Mouse (Mus musculus): ENCODE data around the gene Denr. TPM values are rescaled to one million over a fixed set of nuclear protein-coding genes. Genes with fewer than 3 reads are reported as not detected.

Gene Denr
- polyA plus RNA-seq, 1 experiment from 2014 or later = 135 TPM

DNA sequence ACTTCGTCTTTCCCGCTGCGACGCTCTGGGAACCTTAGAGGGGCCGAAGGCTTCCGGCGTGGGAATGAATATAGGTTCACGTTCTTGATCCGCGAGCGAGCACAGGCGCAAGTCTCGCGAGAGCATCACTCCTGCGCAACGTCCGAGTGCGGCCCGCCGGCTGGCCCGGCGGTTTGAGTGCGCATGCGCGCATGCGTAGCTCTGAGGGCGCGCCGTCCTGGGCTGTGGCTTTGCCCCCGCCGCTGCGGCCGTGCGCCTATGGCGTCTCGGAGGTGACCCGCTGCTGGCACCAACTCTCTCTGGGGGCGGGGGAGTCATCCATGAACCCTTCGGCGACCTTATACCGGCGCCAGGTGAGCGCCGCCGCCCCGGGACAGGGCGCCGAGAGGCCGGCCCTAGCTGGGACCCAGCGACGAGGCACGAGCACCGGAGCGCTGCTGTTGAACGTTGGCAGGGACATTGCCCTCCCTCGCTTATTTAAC, 23.6 kb downstream of the Denr start, which contains the start of gene Ccdc62:
TSS of gene Ccdc62 (plus strand) at position 172 of the 482 bp plus-strand sequence.
- no peaks in the 10 kb centered on the region for H3K27me3 ChIP-seq (ENCODE audit: control insufficient read depth, insufficient read depth, low read length)
- no peaks in the 10 kb centered on the region for H3K9me3 ChIP-seq (ENCODE audit: control insufficient read depth, low read length)
- peak within 1 kb of the TSS; percentile 89 for H3K9ac ChIP-seq (ENCODE audit: low read depth, low read length)
- H3K27ac ChIP-seq (ENCODE audit: low read depth, low read length) = peak within 1 kb of the TSS; percentile 78
- ATAC-seq (ENCODE audit: low FRiP score, low TSS enrichment) = peak; percentile 97
- peak within 1 kb of the TSS; percentile 84 for H3K4me3 ChIP-seq (ENCODE audit: low read length)
- peak within 1 kb of the TSS; percentile 82 for H3K4me2 ChIP-seq (replicated peaks; ENCODE audit: low read depth, low read length)
- peaks cover 31% of the 10 kb centered on the region for H3K36me3 ChIP-seq (ENCODE audit: control insufficient read depth, insufficient read depth, low read length)
- 0 out of 2 replicates have a peak, but pooled peaks cover 5% of the 10 kb centered on the region for H3K4me1 ChIP-seq (ENCODE audit: control insufficient read depth, insufficient read depth, low read length)
- WGBS = under 1% methylated on average over 56 of the region's 56 CpGs

DNA sequence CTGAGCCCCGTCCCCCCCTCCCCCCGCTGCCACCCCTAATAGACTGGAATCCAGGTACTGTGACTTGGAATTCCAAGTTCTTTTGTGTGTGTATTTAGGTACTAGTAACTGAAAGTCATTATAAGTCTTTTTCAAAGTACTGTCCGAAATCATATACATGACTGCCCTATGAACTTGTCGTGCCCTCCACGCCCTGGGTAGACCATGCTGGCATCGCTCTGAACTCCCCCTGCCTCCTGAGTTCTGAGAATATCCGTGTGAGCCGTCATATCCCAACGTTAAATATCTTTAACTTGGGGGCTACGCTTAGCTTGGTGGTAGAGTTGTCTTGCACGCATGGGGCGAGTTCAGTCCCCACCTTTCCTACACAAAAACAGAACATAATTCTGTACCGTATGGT, 24.2 kb downstream of the Denr start:
- Histone ChIP-seq H3K4me1 (ENCODE audit: control insufficient read depth, insufficient read depth, low read length) (0 out of 2 replicates have a peak, but pooled peaks cover 5% of the 10 kb centered on the region), H3K27me3 (ENCODE audit: control insufficient read depth, insufficient read depth, low read length) (no peaks in the 10 kb centered on the region), H3K4me3 (ENCODE audit: low read length) (peak overlapping the region; percentile 84), H3K27ac (ENCODE audit: low read depth, low read length) (no peak overlapping the region), H3K4me2 (replicated peaks; ENCODE audit: low read depth, low read length) (peak overlapping the region; percentile 82), H3K36me3 (ENCODE audit: control insufficient read depth, insufficient read depth, low read length) (peaks cover 26% of the 10 kb centered on the region), H3K9ac (ENCODE audit: low read depth, low read length) (peak overlapping the region; percentile 89), H3K9me3 (ENCODE audit: control insufficient read depth, low read length) (no peaks in the 10 kb centered on the region)
- 52% methylated on average over 13 of the region's 13 CpGs for WGBS
- 0 out of 2 replicates have a peak, but pooled peaks have one; percentile 0 for ATAC-seq (ENCODE audit: low FRiP score, low TSS enrichment)

DNA sequence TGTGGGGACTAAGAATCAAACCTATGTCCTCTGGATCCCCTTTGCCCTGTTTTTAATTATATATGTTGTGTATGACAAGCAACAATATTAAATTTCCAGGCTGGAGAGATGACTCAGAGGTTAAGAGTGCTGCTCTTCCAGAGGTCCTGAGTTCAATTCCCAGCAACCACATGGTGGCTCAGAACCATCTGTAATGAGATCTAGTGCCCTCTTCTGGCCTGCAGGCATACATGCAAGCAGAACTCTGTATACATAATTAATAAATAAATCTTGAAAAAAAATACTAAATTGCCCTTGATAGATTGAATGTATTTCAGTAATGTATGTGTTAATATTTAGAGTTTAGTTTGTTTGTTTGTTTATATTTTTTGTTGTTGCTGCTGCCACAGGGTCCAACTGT, 26.0 kb downstream of the Denr start:
- Histone ChIP-seq H3K27ac (ENCODE audit: low read depth, low read length) (no peak overlapping the region), H3K36me3 (ENCODE audit: control insufficient read depth, insufficient read depth, low read length) (peaks cover 8% of the 10 kb centered on the region), H3K9ac (ENCODE audit: low read depth, low read length) (no peak overlapping the region), H3K4me1 (ENCODE audit: control insufficient read depth, insufficient read depth, low read length) (0 out of 2 replicates have a peak, but pooled peaks cover 5% of the 10 kb centered on the region), H3K4me3 (ENCODE audit: low read length) (no peak overlapping the region), H3K9me3 (ENCODE audit: control insufficient read depth, low read length) (no peaks in the 10 kb centered on the region), H3K27me3 (ENCODE audit: control insufficient read depth, insufficient read depth, low read length) (no peaks in the 10 kb centered on the region), H3K4me2 (replicated peaks; ENCODE audit: low read depth, low read length) (no peak overlapping the region)
- no peak for ATAC-seq (ENCODE audit: low FRiP score, low TSS enrichment)

DNA sequence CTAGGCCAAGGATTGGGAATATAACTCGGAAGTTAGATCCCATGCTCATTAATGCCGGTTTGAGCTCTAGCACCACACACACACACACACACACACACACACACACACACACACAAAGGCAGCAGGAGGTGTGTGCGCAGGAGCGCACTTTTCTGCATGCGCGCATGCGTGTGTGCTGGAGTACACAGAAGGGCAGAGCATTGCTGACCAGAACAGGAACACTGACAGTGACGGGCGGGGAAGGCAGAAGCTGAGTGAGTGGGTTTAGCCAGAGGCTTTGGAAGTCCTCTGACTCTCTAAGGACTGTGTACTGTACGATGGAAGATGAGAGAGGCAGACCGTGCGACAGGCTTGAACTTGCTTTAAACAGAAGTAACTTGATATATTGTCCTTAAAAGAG, 26.6 kb downstream of the Denr start:
- H3K4me1 ChIP-seq (ENCODE audit: control insufficient read depth, insufficient read depth, low read length) = 0 out of 2 replicates have a peak, but pooled peaks cover 5% of the 10 kb centered on the region
- no peak overlapping the region for H3K4me2 ChIP-seq (replicated peaks; ENCODE audit: low read depth, low read length)
- ATAC-seq (ENCODE audit: low FRiP score, low TSS enrichment) = no peak
- H3K9ac ChIP-seq (ENCODE audit: low read depth, low read length) = no peak overlapping the region; the same call in 1 of the 2 replicates
- no peaks in the 10 kb centered on the region for H3K9me3 ChIP-seq (ENCODE audit: control insufficient read depth, low read length)
- no peak overlapping the region for H3K4me3 ChIP-seq (ENCODE audit: low read length)
- H3K27me3 ChIP-seq (ENCODE audit: control insufficient read depth, insufficient read depth, low read length) = no peaks in the 10 kb centered on the region
- WGBS = 86% methylated on average over 12 of the region's 12 CpGs
- H3K27ac ChIP-seq (ENCODE audit: low read depth, low read length) = no peak overlapping the region
- H3K36me3 ChIP-seq (ENCODE audit: control insufficient read depth, insufficient read depth, low read length) = peaks cover 4% of the 10 kb centered on the region; the same call in 1 of the 2 replicates

DNA sequence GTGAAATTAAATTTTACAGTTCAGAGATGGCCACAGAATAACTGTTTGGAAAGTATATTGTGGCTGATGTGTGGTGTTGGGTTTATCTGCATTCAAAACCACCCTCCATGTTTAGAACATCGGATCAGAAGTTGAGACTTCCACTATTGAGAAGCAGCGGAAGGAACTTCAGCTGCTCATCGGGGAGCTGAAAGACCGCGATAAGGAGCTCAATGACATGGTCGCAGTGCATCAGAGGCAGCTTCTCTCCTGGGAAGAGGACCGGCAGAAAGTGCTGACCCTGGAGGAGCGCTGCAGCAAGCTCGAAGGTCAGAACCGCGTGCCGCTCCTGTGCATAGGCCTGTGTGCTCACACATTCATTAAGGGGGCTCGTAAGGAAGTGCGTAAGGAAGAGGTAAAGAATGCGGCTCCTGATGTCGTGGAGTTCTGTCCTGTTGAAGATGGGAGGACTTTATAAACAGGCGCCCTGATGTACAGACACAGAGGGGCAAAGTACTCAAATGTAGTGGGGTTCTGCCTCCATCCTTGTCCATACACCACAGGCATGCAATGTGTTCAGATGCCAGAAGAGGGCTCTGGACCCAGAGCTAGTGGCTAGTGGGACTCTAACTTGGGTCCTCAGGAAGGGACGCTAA, 27.1 kb downstream of the Denr start:
- 0 out of 2 replicates have a peak, but pooled peaks cover 5% of the 10 kb centered on the region for H3K4me1 ChIP-seq (ENCODE audit: control insufficient read depth, insufficient read depth, low read length)
- H3K27me3 ChIP-seq (ENCODE audit: control insufficient read depth, insufficient read depth, low read length) = no peaks in the 10 kb centered on the region
- H3K4me3 ChIP-seq (ENCODE audit: low read length) = no peak overlapping the region
- no peaks in the 10 kb centered on the region for H3K9me3 ChIP-seq (ENCODE audit: control insufficient read depth, low read length)
- no peak overlapping the region; the same call in 1 of the 2 replicates for H3K9ac ChIP-seq (ENCODE audit: low read depth, low read length)
- WGBS = 41% methylated on average over 18 of the region's 18 CpGs
- no peak overlapping the region for H3K27ac ChIP-seq (ENCODE audit: low read depth, low read length)
- no peak for ATAC-seq (ENCODE audit: low FRiP score, low TSS enrichment)
- H3K36me3 ChIP-seq (ENCODE audit: control insufficient read depth, insufficient read depth, low read length) = peaks cover under 1% of the 10 kb centered on the region; the same call in 1 of the 2 replicates
- no peak overlapping the region for H3K4me2 ChIP-seq (replicated peaks; ENCODE audit: low read depth, low read length)

DNA sequence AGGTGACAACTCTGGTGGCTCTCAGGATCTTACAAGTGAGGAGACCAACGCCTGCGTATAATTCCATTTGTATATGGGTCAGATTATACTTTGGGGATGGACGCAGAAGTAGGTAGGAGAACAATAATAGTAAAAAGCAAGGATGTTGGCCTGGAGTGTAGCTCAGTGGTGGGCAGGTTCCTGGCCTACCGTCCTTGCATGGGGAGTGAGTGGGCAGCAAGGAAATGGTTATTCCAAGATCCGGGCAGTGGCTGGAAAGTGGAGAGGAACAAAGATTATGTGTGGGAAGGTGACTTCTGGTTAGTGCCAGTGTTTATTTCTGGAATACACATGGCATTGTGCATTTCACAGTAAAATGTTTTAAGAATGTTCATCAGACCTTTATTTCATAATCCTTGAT, 29.0 kb downstream of the Denr start:
- H3K4me1 ChIP-seq (ENCODE audit: control insufficient read depth, insufficient read depth, low read length) = 0 out of 2 replicates have a peak, but pooled peaks cover 5% of the 10 kb centered on the region
- no peaks in the 10 kb centered on the region for H3K27me3 ChIP-seq (ENCODE audit: control insufficient read depth, insufficient read depth, low read length)
- WGBS = 92% methylated on average over 5 of the region's 5 CpGs
- no peaks in the 10 kb centered on the region for H3K9me3 ChIP-seq (ENCODE audit: control insufficient read depth, low read length)
- no peak overlapping the region for H3K4me2 ChIP-seq (replicated peaks; ENCODE audit: low read depth, low read length)
- H3K27ac ChIP-seq (ENCODE audit: low read depth, low read length) = no peak overlapping the region
- no peaks in the 10 kb centered on the region for H3K36me3 ChIP-seq (ENCODE audit: control insufficient read depth, insufficient read depth, low read length)
- ATAC-seq (ENCODE audit: low FRiP score, low TSS enrichment) = no peak
- no peak overlapping the region for H3K9ac ChIP-seq (ENCODE audit: low read depth, low read length)
- no peak overlapping the region for H3K4me3 ChIP-seq (ENCODE audit: low read length)

DNA sequence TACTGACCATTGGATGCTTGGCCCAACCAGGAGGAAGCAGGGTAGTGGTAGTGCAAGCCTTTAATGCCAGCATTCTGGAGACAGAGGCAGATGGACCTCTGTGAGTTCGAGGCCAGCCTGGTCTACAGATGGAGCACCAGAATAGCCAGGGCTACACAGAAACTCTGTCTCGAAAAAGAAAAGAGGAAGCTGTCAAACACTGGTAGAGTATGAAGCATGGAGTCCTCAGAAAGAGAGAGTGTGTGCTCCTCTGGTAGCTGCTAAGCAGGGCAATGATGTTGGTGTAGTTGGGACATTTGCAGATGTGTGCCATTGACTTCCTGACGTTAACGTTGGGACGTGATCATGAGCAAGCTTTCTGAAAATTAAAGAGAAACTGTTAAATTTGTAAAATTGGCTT, 31.5 kb downstream of the Denr start:
- H3K4me2 ChIP-seq (replicated peaks; ENCODE audit: low read depth, low read length) = no peak overlapping the region
- no peaks in the 10 kb centered on the region for H3K9me3 ChIP-seq (ENCODE audit: control insufficient read depth, low read length)
- no peaks in the 10 kb centered on the region for H3K4me1 ChIP-seq (ENCODE audit: control insufficient read depth, insufficient read depth, low read length)
- H3K9ac ChIP-seq (ENCODE audit: low read depth, low read length) = no peak overlapping the region
- no peaks in the 10 kb centered on the region for H3K27me3 ChIP-seq (ENCODE audit: control insufficient read depth, insufficient read depth, low read length)
- H3K4me3 ChIP-seq (ENCODE audit: low read length) = no peak overlapping the region
- no peak overlapping the region for H3K27ac ChIP-seq (ENCODE audit: low read depth, low read length)
- ATAC-seq (ENCODE audit: low FRiP score, low TSS enrichment) = no peak
- WGBS = 96% methylated on average over 5 of the region's 5 CpGs
- H3K36me3 ChIP-seq (ENCODE audit: control insufficient read depth, insufficient read depth, low read length) = no peaks in the 10 kb centered on the region

DNA sequence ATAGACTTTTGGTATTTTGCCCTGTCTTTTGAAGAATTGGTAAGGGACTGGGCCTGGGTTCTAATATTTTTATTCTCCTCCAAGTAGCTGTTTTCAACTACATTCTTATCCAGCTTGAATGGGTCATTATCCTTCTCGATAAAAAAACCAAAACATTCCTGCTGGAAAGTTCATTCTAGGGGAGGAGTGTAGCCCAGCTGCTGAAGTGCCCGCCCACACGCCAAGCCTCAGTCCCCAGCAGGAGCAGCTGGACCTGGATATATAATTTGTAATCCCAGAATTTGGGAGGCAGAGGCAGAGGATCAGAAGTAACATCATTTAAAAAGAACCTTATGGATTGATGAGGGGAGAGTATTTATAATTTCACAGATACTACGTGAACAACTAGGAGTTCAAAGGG, 39.6 kb downstream of the Denr start:
- H3K4me2 ChIP-seq (replicated peaks; ENCODE audit: low read depth, low read length) = no peak overlapping the region
- no peak overlapping the region for H3K4me3 ChIP-seq (ENCODE audit: low read length)
- no peak overlapping the region for H3K27ac ChIP-seq (ENCODE audit: low read depth, low read length)
- no peaks in the 10 kb centered on the region for H3K27me3 ChIP-seq (ENCODE audit: control insufficient read depth, insufficient read depth, low read length)
- 55% methylated on average over 4 of the region's 4 CpGs for WGBS
- no peaks in the 10 kb centered on the region for H3K4me1 ChIP-seq (ENCODE audit: control insufficient read depth, insufficient read depth, low read length)
- H3K9me3 ChIP-seq (ENCODE audit: control insufficient read depth, low read length) = no peaks in the 10 kb centered on the region
- ATAC-seq (ENCODE audit: low FRiP score, low TSS enrichment) = no peak
- no peaks in the 10 kb centered on the region for H3K36me3 ChIP-seq (ENCODE audit: control insufficient read depth, insufficient read depth, low read length)
- H3K9ac ChIP-seq (ENCODE audit: low read depth, low read length) = no peak overlapping the region

DNA sequence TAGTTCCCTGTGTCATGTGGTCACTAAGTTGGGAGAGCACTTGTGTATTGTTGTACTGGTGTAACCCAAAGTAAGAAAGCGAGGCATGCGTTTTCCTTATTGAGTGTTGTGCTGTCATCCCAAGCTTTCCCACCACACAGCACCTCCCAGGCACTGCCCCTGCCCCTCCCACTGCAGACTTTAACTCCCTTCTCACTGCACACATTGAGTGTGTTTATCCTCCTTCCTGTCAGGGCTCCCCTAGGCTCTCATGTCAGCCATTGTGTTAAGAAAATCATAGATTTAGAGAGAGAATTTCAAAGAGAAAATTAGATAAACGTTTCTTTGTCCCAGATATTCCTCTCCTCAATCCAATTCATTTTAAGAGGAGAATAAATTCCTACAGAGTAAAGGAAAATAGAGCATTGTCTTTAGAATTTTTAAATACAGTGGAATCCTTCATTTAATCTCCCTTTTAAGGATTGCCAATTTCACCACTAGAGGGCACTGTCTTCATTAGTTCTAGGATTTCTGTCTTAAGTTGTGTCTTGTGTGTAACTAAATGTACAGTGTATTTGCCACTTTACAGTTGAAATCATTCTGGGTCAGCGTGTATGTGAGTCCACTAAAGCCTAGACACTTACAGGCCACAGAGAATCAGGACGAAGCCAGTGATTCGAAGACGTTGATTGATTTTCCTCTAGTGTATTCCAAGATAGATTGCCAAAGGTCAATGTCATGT, 40.2 kb downstream of the Denr start:
- ATAC-seq (ENCODE audit: low FRiP score, low TSS enrichment) = no peak
- no peaks in the 10 kb centered on the region for H3K27me3 ChIP-seq (ENCODE audit: control insufficient read depth, insufficient read depth, low read length)
- 54% methylated on average over 7 of the region's 7 CpGs for WGBS

More for the DNA sequence above, 40.2 kb downstream of the Denr start:
- Histone ChIP-seq H3K36me3 (ENCODE audit: control insufficient read depth, insufficient read depth, low read length) (no peaks in the 10 kb centered on the region), H3K4me3 (ENCODE audit: low read length) (no peak overlapping the region), H3K9me3 (ENCODE audit: control insufficient read depth, low read length) (no peaks in the 10 kb centered on the region), H3K9ac (ENCODE audit: low read depth, low read length) (no peak overlapping the region), H3K4me1 (ENCODE audit: control insufficient read depth, insufficient read depth, low read length) (no peaks in the 10 kb centered on the region), H3K27ac (ENCODE audit: low read depth, low read length) (no peak overlapping the region), H3K4me2 (replicated peaks; ENCODE audit: low read depth, low read length) (no peak overlapping the region)

All from kidney, embryonic 14.5 days (tissue).